Mouse (Mus musculus) liver, embryonic 13.5 days (tissue): ENCODE measurements around the gene Klk8. TPM values are rescaled to one million over a fixed set of nuclear protein-coding genes. Genes with fewer than 3 reads are reported as not detected.
A peak's percentile ranks its signal among the peaks of the same experiment; 100 is the strongest.

ENCODE experiments used
- ATAC-seq: fragments of 200-750 bp; cut with Nextera tagmentation; 2 replicates; pipeline ENCODE4 v1.8.0; 2017; ENCODE audit warnings: low read depth, mild to moderate bottlenecking, moderate number of reproducible peaks, moderate library complexity
- DNase-seq: peaks from one replicate; pipeline ENCODE4 v3.0.0; 2022
- H3K27ac ChIP-seq: fragments of 300-500 bp; sonication (generic); 2 replicates; pipeline ENCODE4 v1.5.1; 2015; ENCODE audit warnings: moderate library complexity, mild to moderate bottlenecking, inconsistent platforms
- H3K27me3 ChIP-seq: fragments of 300-500 bp; sonication (generic); 2 replicates; pipeline ENCODE4 v1.6.1; 2015; ENCODE audit warnings: mild to moderate bottlenecking, inconsistent platforms
- H3K36me3 ChIP-seq: fragments of 300-500 bp; sonication (generic); 2 replicates; pipeline ENCODE4 v1.6.1; 2015; ENCODE audit warnings: mild to moderate bottlenecking, inconsistent platforms
- H3K4me1 ChIP-seq: fragments of 300-500 bp; sonication (generic); replicated peaks from 2 replicates; pipeline ENCODE4 v1.6.1; 2015; ENCODE audit warnings: inconsistent platforms
- H3K4me2 ChIP-seq: fragments of 300-500 bp; sonication (generic); 2 replicates; pipeline ENCODE4 v1.6.1; 2015; ENCODE audit warnings: inconsistent platforms, mild to moderate bottlenecking, moderate library complexity
- H3K4me3 ChIP-seq: fragments of 300-500 bp; sonication (generic); replicated peaks from 2 replicates; pipeline ENCODE4 v1.5.1; 2015; ENCODE audit warnings: mild to moderate bottlenecking, inconsistent platforms
- H3K9ac ChIP-seq: fragments of 300-500 bp; sonication (generic); 2 replicates; pipeline ENCODE4 v1.6.1; 2015; ENCODE audit warnings: mild to moderate bottlenecking, inconsistent platforms
- H3K9me3 ChIP-seq: fragments of 300-500 bp; sonication (generic); replicated peaks from 2 replicates; pipeline ENCODE4 v1.6.1; 2016; ENCODE audit warnings: inconsistent platforms
- WGBS: fragments of 180-500 bp; shearing (Covaris S2); methylation state at CpG from one replicate; pipeline ENCODE4 v1.1.7; 2015; ENCODE audit not compliant: insufficient replicate concordance; 5-methylcytosine and 5-hydroxymethylcytosine counted together
- polyA plus RNA-seq: library from polyadenylated mRNA; unstranded; fragments of >200 nt; fragmentation: Nextera tagmentation; extraction: Ambion mirVana; gene quantifications from 2 replicates; pipeline ENCODE4 v1.2.1, GENCODE M21; 2015

Klk8 gene
- polyA plus RNA-seq = 9.3 and 11.1 TPM in 2 replicates

- DNase-seq (no peak), ATAC-seq (no peak)
- peaks cover 13% of the 10 kb centered on the region for H3K4me1 ChIP-seq
- peak within 1 kb of the TSS; percentile 63 for H3K4me2 ChIP-seq
- H3K27me3 ChIP-seq = peaks cover 31% of the 10 kb centered on the region
- H3K27ac ChIP-seq = no peak within 1 kb of the TSS
- H3K9ac ChIP-seq = no peak within 1 kb of the TSS
- peak within 1 kb of the TSS; percentile 51 for H3K4me3 ChIP-seq
- H3K36me3 ChIP-seq = no peaks in the 10 kb centered on the region
- WGBS = under 1% methylated on average over 28 of the region's 28 CpGs
- no peaks in the 10 kb centered on the region for H3K9me3 ChIP-seq
Observed at GRCm38 (mm10) chr7:43797333-43797769, at the start of gene Klk8. Gene Klk8 (plus strand): TSS chr7:43797577.

GRCm38 (mm10) chr7:43747788-43748187 lies 49.6 kb upstream of the Klk8 start:
- no peak overlapping the region for H3K4me2 ChIP-seq
- H3K36me3 ChIP-seq = no peaks in the 10 kb centered on the region
- no peaks in the 10 kb centered on the region for H3K4me1 ChIP-seq
- ATAC-seq = no peak
- no peaks in the 10 kb centered on the region for H3K9me3 ChIP-seq
- H3K4me3 ChIP-seq = no peak overlapping the region
- WGBS = 14% methylated on average over 1 of the region's 1 CpGs
- no peak overlapping the region for H3K27ac ChIP-seq
- H3K27me3 ChIP-seq = no peaks in the 10 kb centered on the region
- H3K9ac ChIP-seq = no peak overlapping the region
- DNase-seq = no peak

GRCm38 (mm10) chr7:43752806-43753205 lies 44.6 kb upstream of the Klk8 start:
- no peak overlapping the region for H3K9ac ChIP-seq
- no peak overlapping the region for H3K27ac ChIP-seq
- no peak overlapping the region for H3K4me3 ChIP-seq
- ATAC-seq = no peak
- no peaks in the 10 kb centered on the region for H3K9me3 ChIP-seq
- no peaks in the 10 kb centered on the region for H3K4me1 ChIP-seq
- H3K27me3 ChIP-seq = no peaks in the 10 kb centered on the region
- H3K36me3 ChIP-seq = no peaks in the 10 kb centered on the region
- no peak overlapping the region for H3K4me2 ChIP-seq
- 20% methylated on average over 2 of the region's 2 CpGs for WGBS
- DNase-seq = no peak

- 46% methylated on average over 8 of the region's 8 CpGs for WGBS
- no peak for DNase-seq
- Histone ChIP-seq H3K36me3 (no peaks in the 10 kb centered on the region), H3K27ac (no peak overlapping the region), H3K9me3 (no peaks in the 10 kb centered on the region), H3K4me2 (no peak overlapping the region), H3K9ac (no peak overlapping the region), H3K4me3 (no peak overlapping the region), H3K4me1 (no peaks in the 10 kb centered on the region), H3K27me3 (no peaks in the 10 kb centered on the region)
- no peak for ATAC-seq
Observed at GRCm38 (mm10) chr7:43766484-43766883, 30.9 kb upstream of the Klk8 start.

GRCm38 (mm10) chr7:43768597-43768996 lies 28.8 kb upstream of the Klk8 start, which contains the start of gene Klk12:
Gene Klk12 (plus strand): TSS chr7:43768897.
- Histone ChIP-seq H3K4me1 (no peaks in the 10 kb centered on the region), H3K4me3 (no peak within 1 kb of the TSS), H3K36me3 (no peaks in the 10 kb centered on the region), H3K9me3 (no peaks in the 10 kb centered on the region), H3K27ac (no peak within 1 kb of the TSS), H3K4me2 (no peak within 1 kb of the TSS), H3K27me3 (no peaks in the 10 kb centered on the region), H3K9ac (no peak within 1 kb of the TSS)
- ATAC-seq (no peak), DNase-seq (no peak)
- 52% methylated on average over 4 of the region's 4 CpGs for WGBS

GRCm38 (mm10) chr7:43769636-43770035 lies 27.7 kb upstream of the Klk8 start:
- H3K4me2 ChIP-seq = no peak overlapping the region
- no peak overlapping the region for H3K4me3 ChIP-seq
- no peaks in the 10 kb centered on the region for H3K4me1 ChIP-seq
- WGBS = 67% methylated on average over 8 of the region's 8 CpGs
- H3K27me3 ChIP-seq = no peaks in the 10 kb centered on the region
- no peak overlapping the region for H3K9ac ChIP-seq
- ATAC-seq = no peak
- H3K36me3 ChIP-seq = no peaks in the 10 kb centered on the region
- no peak for DNase-seq
- H3K27ac ChIP-seq = no peak overlapping the region
- H3K9me3 ChIP-seq = no peaks in the 10 kb centered on the region

- no peak for DNase-seq
- H3K27me3 ChIP-seq = no peaks in the 10 kb centered on the region
- no peaks in the 10 kb centered on the region for H3K9me3 ChIP-seq
- no peak overlapping the region for H3K4me2 ChIP-seq
- no peak overlapping the region for H3K9ac ChIP-seq
- ATAC-seq = no peak
- no peak overlapping the region for H3K4me3 ChIP-seq
- H3K4me1 ChIP-seq = no peaks in the 10 kb centered on the region
- no peak overlapping the region for H3K27ac ChIP-seq
- no peaks in the 10 kb centered on the region for H3K36me3 ChIP-seq
- 77% methylated on average over 10 of the region's 10 CpGs for WGBS
Observed at GRCm38 (mm10) chr7:43770701-43771100, 26.7 kb upstream of the Klk8 start.

- Histone ChIP-seq H3K27me3 (no peaks in the 10 kb centered on the region), H3K4me1 (no peaks in the 10 kb centered on the region), H3K9me3 (no peaks in the 10 kb centered on the region), H3K9ac (no peak overlapping the region), H3K4me2 (no peak overlapping the region), H3K36me3 (no peaks in the 10 kb centered on the region), H3K4me3 (no peak overlapping the region), H3K27ac (no peak overlapping the region)
- DNase-seq (no peak), ATAC-seq (no peak)
- WGBS = 69% methylated on average over 6 of the region's 6 CpGs
Observed at GRCm38 (mm10) chr7:43771916-43772315, 25.5 kb upstream of the Klk8 start.

- Histone ChIP-seq H3K4me2 (no peak overlapping the region), H3K9ac (no peak overlapping the region), H3K9me3 (no peaks in the 10 kb centered on the region), H3K27me3 (no peaks in the 10 kb centered on the region), H3K27ac (no peak overlapping the region), H3K36me3 (no peaks in the 10 kb centered on the region), H3K4me1 (no peaks in the 10 kb centered on the region), H3K4me3 (no peak overlapping the region)
- 70% methylated on average over 3 of the region's 3 CpGs for WGBS
- ATAC-seq (no peak), DNase-seq (no peak)
Observed at GRCm38 (mm10) chr7:43772901-43773300, 24.5 kb upstream of the Klk8 start.

GRCm38 (mm10) chr7:43774364-43774763 lies 23.0 kb upstream of the Klk8 start, which contains the start of gene Klk11:
Gene Klk11 (plus strand): TSS chr7:43774604.
- Histone ChIP-seq H3K4me1 (no peaks in the 10 kb centered on the region), H3K27ac (no peak within 1 kb of the TSS), H3K27me3 (no peaks in the 10 kb centered on the region), H3K9ac (no peak within 1 kb of the TSS), H3K9me3 (no peaks in the 10 kb centered on the region), H3K36me3 (no peaks in the 10 kb centered on the region), H3K4me2 (no peak within 1 kb of the TSS), H3K4me3 (no peak within 1 kb of the TSS)
- DNase-seq (no peak), ATAC-seq (no peak)
- 66% methylated on average over 5 of the region's 5 CpGs for WGBS

GRCm38 (mm10) chr7:43774802-43775201 lies 22.6 kb upstream of the Klk8 start:
- Histone ChIP-seq H3K9ac (no peak overlapping the region), H3K9me3 (no peaks in the 10 kb centered on the region), H3K4me3 (no peak overlapping the region), H3K4me1 (no peaks in the 10 kb centered on the region), H3K27ac (no peak overlapping the region), H3K4me2 (no peak overlapping the region), H3K27me3 (no peaks in the 10 kb centered on the region), H3K36me3 (no peaks in the 10 kb centered on the region)
- DNase-seq = no peak
- no peak for ATAC-seq
- WGBS = 56% methylated on average over 6 of the region's 6 CpGs

GRCm38 (mm10) chr7:43775311-43776057 lies 21.9 kb upstream of the Klk8 start:
- Histone ChIP-seq H3K4me1 (no peaks in the 10 kb centered on the region), H3K36me3 (no peaks in the 10 kb centered on the region), H3K9me3 (no peaks in the 10 kb centered on the region), H3K4me2 (no peak overlapping the region), H3K27me3 (no peaks in the 10 kb centered on the region), H3K27ac (no peak overlapping the region), H3K9ac (no peak overlapping the region), H3K4me3 (no peak overlapping the region)
- no peak for ATAC-seq
- no peak for DNase-seq
- 57% methylated on average over 7 of the region's 7 CpGs for WGBS
